Mouse (Mus musculus) activated CD4-positive, CD25-positive, alpha-beta regulatory T cell, adult 9 weeks (primary cell): Measurements from ENCODE around the gene Rasgef1a. TPM values are rescaled to one million over a fixed set of nuclear protein-coding genes. Genes with fewer than 3 reads are reported as not detected.

Experiments
- polyA plus RNA-seq: library from polyadenylated mRNA; unstranded; fragments of 100-300 nt; shearing (Covaris generic); gene quantifications from one replicate; pipeline ENCODE4 v1.2.1, GENCODE M21; 2017

Rasgef1a gene
- polyA plus RNA-seq: 11.6 TPM

GRCm38 (mm10) chr6:118010756-118011615, at the start of gene Rasgef1a:
Gene Rasgef1a (plus strand): TSS chr6:118011438.

GRCm38 (mm10) chr6:118138731-118139709, 127.8 kb downstream of the Rasgef1a start, which contains the start of gene Csgalnact2:
Gene Csgalnact2 (minus strand): TSS chr6:118139140.

Other genes with a start within 250 kb of the Rasgef1a start
- 28.3 TPM for gene Zfp637, start 170.3 kb upstream of the Rasgef1a start, polyA plus RNA-seq
- 2.8 TPM for gene Zfp239, start 149.3 kb upstream of the Rasgef1a start, polyA plus RNA-seq
- 1,352 TPM for gene Hnrnpf, start 111.1 kb upstream of the Rasgef1a start, polyA plus RNA-seq
- gene Fxyd4, start 73.7 kb upstream of the Rasgef1a start, polyA plus RNA-seq: 1.3 TPM
- gene Csgalnact2, start 127.7 kb downstream of the Rasgef1a start, polyA plus RNA-seq: 7.3 TPM
- gene Ret, start 186.3 kb downstream of the Rasgef1a start, polyA plus RNA-seq: 0.23 TPM